Mouse (Mus musculus) cortical plate, adult 2 months (tissue): ENCODE data around the gene Prph. TPM values are rescaled to one million over a fixed set of nuclear protein-coding genes. Genes with fewer than 3 reads are reported as not detected.
"Not testable (repeated sequence)": the region's sequence is repeated elsewhere in the genome, so short reads cannot be mapped to it uniquely, and the experiment has no call there.

Source experiments
- H3K27ac ChIP-seq: fragments of 200-500 bp; 2 replicates; pipeline ENCODE4 v1.5.1; 2012; ENCODE audit warnings: low read length, control low read depth, inconsistent platforms; ENCODE audit not compliant: insufficient read depth
- H3K4me1 ChIP-seq: fragments of 200-500 bp; 2 replicates; pipeline ENCODE4 v1.6.1; 2011; ENCODE audit warnings: low read length; ENCODE audit not compliant: control insufficient read depth, insufficient read depth
- H3K4me3 ChIP-seq: fragments of 200-500 bp; 2 replicates; pipeline ENCODE4 v1.5.1; 2011; ENCODE audit warnings: mild to moderate bottlenecking, low read length, control low read depth; ENCODE audit not compliant: insufficient read depth
- CTCF ChIP-seq: fragments of 200-500 bp; IDR thresholded peaks from 2 replicates; pipeline ENCODE4 v1.5.1; 2011; ENCODE audit warnings: mild to moderate bottlenecking, control low read depth, low read length; ENCODE audit not compliant: insufficient read depth; ENCODE audit errors: extremely low read depth
- POLR2A ChIP-seq: fragments of 200-500 bp; IDR thresholded peaks from 2 replicates; pipeline ENCODE4 v1.6.1; 2011; ENCODE audit warnings: mild to moderate bottlenecking, low read length, control low read depth; ENCODE audit not compliant: insufficient read depth; ENCODE audit errors: extremely low read depth
- polyA plus RNA-seq: library from polyadenylated mRNA; depleted of rRNA; stranded (reverse); fragments of >200 nt; gene quantifications from 2 replicates; pipeline ENCODE4 v1.2.3, GENCODE M21; 2012

Prph gene
- polyA plus RNA-seq, 1 experiment, result 3.2 TPM

DNA sequence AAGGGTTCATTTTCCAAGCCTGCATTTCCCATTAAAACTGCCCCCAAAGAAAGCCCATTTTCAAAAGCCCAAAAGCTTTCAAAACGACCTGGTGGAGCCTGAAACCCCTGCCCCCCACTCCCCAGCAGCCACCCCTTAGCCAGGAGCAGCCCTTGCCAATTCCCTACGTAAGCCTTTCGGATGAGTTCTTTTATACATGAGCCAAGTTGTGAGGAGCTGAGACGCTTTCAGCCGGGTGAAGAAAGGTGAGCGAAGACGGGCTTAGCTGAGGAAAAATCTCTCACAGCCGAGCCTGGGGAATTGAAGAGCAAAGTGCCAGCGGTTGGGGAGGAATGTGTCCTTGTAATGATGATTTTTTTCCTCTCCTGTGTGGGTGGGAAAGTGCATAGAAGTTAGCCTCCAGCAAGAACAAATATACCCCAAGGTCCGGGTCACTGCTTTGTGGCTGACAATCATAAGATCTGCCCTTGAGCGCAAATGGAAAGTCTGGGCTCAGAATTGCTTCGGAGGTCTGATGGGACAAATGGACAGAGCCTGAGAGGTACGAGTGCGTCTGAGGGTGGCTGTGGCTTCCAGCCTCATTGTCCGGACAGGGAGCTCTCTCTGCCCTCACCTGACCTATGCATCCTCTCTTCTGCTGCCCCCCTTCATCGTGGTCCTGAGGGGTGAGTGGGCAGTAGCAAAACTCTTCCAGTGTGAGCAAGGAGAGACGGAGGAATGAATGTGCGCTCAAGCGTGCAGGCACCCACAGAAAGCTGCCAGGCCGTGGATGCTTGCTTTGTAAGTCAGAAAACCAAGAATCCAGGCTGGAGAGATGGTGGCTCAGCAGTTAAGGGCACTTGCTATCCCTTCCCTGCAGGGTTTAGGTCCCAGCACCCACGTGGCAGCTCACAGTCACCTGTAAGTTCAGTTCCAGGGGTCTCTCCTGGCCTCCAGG lies 13.8 kb upstream of the Prph start:
- no peak overlapping the region for H3K27ac ChIP-seq
- no peaks in the 10 kb centered on the region for H3K4me1 ChIP-seq
- TF ChIP-seq CTCF (no peak), POLR2A (no peak)
- H3K4me3 ChIP-seq, result no peak overlapping the region

DNA sequence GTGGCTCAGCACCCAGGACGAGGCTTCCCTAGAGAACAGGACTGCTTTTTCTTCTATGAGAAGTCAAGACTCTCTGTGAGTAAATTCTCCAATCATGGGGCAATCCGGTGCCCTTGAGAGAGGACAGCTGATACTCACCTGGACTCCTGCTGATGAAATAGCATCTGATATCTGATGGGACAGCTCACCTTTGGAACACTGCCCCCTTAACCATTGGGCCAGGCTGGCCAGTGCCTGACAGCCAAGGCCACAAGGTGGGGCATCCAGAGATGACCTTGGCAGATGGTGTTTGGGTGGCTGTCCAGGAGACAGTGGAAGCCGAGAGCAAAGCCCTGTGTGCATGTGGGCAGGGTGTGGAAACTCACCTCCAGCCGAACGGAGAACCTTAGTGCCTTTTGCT lies 12.6 kb upstream of the Prph start:
- H3K4me1 ChIP-seq, result no peaks in the 10 kb centered on the region
- TF ChIP-seq CTCF (no peak), POLR2A (no peak)
- no peak overlapping the region for H3K27ac ChIP-seq
- H3K4me3 ChIP-seq, result no peak overlapping the region

DNA sequence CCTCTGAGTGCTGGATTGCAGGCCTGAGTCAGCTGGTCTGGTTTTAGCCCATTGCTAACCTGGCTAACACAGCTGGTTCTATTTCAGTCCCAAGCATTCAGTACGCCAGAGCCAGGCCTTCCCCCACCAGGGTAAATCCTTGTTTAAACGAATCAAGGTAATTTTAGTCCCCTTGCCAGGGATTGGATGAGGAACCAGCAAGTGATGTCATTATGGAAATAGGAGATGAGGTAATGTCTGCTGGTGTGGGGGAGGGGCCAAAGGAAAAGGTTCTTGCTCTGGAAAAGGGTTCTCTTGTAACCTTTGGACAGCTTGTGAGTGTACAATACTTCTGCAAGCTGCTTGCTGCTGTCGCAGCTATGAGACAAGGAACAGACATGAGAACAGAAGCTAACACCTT lies 10.1 kb upstream of the Prph start:
- H3K4me3 ChIP-seq, result no peak overlapping the region
- H3K27ac ChIP-seq, result no peak overlapping the region
- no peaks in the 10 kb centered on the region for H3K4me1 ChIP-seq
- TF ChIP-seq POLR2A, result no peak

DNA sequence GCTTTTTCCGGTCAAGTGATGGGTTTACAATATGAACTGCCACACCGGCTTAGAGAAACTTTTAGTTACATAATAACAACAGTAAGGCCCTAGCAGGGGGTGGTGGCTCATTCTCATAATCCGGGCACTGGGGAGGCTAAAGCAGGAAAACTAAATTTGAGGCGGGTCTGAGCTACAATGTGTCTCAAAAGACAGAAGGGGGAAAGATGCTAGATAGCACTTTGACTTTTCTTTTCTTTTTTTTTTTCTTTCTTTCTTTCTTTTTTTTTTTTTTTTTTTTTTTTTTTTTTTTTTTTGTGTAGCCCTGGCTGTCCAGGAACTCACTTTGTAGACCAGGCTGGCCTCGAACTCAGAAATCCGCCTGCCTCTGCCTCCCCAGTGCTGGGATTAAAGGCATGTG lies 9.2 kb upstream of the Prph start:
- H3K27ac ChIP-seq, H3K4me3 ChIP-seq, H3K4me1 ChIP-seq: not testable (repeated sequence)

DNA sequence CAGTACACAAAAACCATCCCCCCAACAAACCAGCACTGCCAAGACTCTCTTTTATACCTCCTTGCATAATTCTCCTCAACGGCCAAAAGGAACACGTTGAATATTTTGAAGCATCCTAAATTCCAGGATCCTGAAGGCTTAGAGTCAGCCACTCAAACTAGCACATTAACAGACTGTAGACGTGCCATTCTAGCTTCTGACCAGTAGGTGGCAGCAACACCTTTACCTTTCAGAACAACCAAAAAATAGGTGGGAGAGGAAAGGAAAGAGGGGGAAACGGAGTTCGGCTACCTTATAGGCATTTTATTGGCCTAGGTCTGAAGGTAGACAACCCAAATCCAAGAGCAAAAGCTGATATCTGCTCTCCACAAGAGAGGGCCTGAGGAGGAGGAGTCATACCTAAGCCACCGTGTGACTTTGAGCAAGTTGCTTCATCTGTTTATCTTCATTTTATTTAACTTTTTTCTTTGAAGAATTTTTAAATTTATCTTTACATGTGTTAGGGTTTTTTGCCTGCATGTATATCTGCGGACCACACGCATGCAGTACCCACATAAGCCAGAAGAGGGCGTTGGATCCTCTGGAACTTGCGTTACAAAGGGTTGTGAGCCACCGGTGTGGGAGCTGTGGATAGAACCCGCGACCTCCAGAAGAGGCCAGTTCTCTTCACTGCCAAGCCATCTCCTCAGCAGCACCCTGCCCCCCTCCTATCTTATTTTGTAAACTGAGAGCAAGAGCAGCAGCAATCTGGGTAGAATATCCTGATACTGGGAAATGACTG lies 5.3 kb upstream of the Prph start:
- TF ChIP-seq CTCF, result peak; percentile 85
- TF ChIP-seq POLR2A, result no peak
- H3K4me1 ChIP-seq, result no peaks in the 10 kb centered on the region
- no peak overlapping the region for H3K4me3 ChIP-seq
- no peak overlapping the region for H3K27ac ChIP-seq

DNA sequence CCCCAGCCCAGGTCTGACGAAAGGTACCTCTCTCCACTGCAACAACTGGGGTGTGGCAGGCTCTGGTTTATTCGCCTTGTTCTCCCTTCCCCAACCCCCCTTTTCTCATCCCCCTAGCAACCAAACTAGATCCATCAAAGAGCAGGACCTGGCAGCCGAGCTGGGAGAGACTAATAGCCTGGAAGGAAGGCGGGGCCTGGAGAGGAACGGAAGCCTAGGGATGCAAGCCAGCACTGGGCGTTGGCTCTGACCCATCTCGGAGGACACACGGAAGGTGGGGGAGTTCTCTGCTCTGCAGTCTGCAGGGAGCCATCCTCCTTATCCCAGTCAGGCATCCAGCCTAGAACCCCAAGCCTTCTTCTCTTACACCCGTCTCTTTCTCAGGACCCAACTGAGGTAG lies 1.6 kb upstream of the Prph start:
- Histone ChIP-seq H3K27ac (no peak overlapping the region), H3K4me3 (no peak overlapping the region), H3K4me1 (no peaks in the 10 kb centered on the region)
- no peak for TF ChIP-seq POLR2A
- no peak for TF ChIP-seq CTCF

DNA sequence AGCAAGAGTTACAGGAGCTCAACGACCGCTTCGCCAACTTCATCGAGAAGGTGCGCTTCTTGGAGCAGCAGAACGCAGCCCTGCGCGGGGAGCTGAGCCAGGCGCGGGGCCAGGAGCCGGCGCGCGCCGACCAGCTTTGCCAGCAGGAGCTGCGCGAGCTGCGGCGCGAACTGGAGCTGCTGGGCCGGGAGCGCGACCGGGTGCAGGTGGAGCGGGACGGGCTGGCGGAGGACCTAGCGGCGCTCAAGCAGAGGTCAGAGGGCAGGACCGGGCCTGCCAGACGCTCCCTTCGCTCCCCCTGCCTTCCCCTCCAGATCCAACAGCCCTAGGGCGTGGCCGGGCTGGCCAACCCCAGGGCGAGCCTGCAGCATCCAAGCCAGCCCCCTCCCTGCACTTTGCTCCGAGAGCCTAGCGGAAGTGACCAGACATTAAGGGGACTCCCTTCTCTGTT lies 562 bp downstream of the Prph start:
- Histone ChIP-seq H3K4me1 (no peaks in the 10 kb centered on the region), H3K4me3 (no peak overlapping the region), H3K27ac (no peak overlapping the region)
- TF ChIP-seq POLR2A (no peak), CTCF (no peak)

DNA sequence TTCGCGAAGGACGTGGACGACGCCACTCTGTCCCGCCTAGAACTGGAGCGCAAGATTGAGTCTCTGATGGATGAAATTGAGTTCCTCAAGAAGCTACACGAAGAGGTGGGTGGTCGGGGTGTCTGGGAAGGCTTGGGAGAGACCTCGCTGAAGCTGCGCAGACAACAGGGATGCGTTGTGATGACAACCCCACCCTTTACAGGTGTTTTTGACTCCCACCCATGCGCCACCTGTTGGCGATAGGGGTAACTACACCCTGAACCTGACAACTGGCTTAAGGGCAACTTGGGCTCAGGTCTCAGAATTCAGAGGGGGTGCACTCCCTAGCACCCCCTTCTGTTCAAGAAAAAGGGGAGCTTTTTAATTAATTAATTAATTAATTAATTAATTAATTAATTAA lies 1.4 kb downstream of the Prph start:
- TF ChIP-seq POLR2A (no peak), CTCF (peak; percentile 44)
- Histone ChIP-seq H3K27ac (no peak overlapping the region), H3K4me1 (no peaks in the 10 kb centered on the region), H3K4me3 (no peak overlapping the region)

DNA sequence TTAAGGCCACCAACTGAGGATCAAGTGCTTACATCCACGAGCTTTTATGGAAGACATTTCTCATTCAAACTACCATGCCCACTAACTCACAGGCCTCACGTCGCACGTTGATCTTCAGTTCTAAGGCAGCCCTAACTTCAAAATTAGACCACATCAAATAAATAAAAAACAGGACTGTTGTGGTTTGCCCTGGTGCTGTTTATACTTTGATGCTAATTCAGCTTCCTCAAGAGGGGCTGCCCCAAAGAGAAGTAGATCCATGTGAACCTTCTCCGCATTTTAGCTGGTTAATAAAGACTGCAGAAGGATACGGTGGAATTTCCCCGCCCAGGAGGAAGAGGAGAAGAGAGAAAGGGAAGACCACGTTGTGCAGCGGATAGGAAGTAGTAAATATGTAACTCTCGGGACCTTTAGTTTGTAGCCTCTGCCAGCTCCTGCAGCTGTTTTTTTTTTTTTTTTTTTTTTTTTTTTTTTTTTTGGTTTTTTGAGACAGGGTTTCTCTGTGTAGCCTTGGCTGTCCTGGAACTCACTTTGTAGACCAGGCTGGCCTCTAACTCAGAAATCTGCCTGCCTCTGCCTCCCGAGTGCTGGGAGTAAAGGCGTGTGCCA lies 10.7 kb downstream of the Prph start:
- Histone ChIP-seq H3K4me3 (no peak overlapping the region), H3K27ac (no peak overlapping the region), H3K4me1 (no peaks in the 10 kb centered on the region)
- TF ChIP-seq CTCF (no peak), POLR2A (no peak)

DNA sequence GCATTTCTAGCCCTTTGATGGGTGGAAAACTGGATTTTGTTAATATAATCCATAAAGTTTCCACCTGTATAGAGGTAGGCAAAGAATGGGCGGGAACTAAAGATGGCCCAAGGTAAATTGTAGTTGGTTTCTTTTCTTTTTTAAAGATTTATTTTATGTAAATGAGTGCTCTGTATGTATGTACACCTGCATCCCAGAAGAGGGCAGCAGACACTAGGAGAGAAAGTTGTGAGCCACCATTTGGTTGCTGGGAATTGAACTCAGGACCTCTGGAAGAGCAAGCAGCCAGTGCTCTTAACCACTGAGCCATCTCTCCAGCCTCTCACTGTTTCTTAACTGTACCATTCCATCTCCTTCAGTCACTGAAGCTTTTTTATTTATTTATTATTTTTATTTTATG lies 17.0 kb downstream of the Prph start:
- H3K4me1 ChIP-seq, result no peaks in the 10 kb centered on the region
- no peak for TF ChIP-seq POLR2A
- no peak for TF ChIP-seq CTCF

More for the DNA sequence above, 17.0 kb downstream of the Prph start:
- H3K27ac ChIP-seq, result no peak overlapping the region
- no peak overlapping the region for H3K4me3 ChIP-seq
